Mouse (Mus musculus): ENCODE data around the gene Ablim1.

The Ablim1 gene

GRCm38 (mm10) chr19:57264296-57264947 lies 50.3 kb downstream of the Ablim1 start:
- no peak for DNase-seq (ENCODE audit: low spot score)

- DNase-seq (ENCODE audit: low spot score) = no peak
Measured at GRCm38 (mm10) chr19:57257801-57258200, 56.9 kb downstream of the Ablim1 start.

GRCm38 (mm10) chr19:57256666-57257065 lies 58.1 kb downstream of the Ablim1 start:
- DNase-seq (ENCODE audit: low spot score) = no peak

DNA sequence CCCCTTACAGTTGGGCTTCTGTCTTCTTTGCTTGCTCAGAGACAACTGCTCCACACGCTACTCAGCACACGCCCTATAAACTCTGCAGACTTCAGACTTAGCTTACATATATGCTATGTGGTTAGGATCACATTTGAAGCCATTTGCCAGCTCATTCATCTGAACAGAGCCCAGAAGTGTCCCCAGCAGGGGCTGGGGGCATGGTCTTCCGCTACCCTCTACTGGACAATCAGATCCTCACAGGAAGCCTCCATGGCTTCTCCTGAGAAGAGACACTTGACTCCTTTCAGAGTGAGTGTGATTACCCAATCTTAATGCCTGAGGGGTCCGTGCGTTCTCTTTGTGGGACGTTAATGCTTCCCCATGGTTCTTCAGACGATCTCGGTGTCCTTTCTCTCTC lies 59.6 kb downstream of the Ablim1 start:
- DNase-seq (ENCODE audit: low spot score) = no peak

GRCm38 (mm10) chr19:57252692-57253448 lies 61.8 kb downstream of the Ablim1 start:
- DNase-seq (ENCODE audit: low spot score) = no peak

- DNase-seq (ENCODE audit: low spot score) = no peak
Measured at GRCm38 (mm10) chr19:57248781-57249180, 65.9 kb downstream of the Ablim1 start.

DNA sequence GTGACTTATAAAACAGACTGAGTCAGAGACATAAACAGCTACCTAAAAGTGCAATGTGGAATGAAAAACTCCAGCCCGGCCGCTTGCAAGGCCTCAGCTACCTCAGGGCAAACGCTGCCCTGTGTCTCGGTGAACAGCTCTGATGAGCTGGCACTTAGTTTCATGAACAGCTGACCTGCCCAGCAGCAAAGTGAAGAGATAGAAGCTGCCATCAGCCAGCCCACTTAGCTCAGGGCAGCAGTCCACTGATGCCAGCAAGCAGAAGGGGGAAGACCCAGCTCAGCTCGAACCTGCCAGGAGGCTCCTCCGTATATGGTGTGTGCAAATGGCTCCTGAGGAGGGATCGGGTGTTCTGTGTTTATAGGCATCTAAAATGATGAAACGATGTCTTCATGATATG lies 67.5 kb downstream of the Ablim1 start:
- DNase-seq (ENCODE audit: low spot score) = no peak

DNA sequence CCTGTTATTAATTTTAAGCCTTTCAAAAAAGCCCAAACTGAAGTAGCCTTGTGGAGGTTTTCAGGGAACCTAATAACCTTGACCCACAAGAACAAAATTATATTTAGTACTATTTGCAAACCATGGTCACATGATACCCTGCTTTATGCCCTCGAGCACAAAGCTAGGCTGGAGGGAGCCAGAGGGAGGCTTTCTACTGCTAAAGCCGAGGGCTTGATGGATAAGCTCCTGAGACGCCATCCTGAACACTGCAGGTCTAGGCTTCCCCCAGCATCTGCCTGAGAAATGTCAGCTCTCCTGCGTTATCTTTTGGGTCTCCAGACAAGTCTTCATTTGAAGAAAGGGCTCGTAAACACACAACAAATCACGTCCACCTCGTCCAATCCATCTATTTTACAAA lies 70.4 kb downstream of the Ablim1 start:
- DNase-seq (ENCODE audit: low spot score) = no peak

- peak; percentile 76 for DNase-seq (ENCODE audit: low spot score)
Measured at GRCm38 (mm10) chr19:57243606-57244005, 71.1 kb downstream of the Ablim1 start.

- DNase-seq (ENCODE audit: low spot score) = peak; percentile 55
Measured at GRCm38 (mm10) chr19:57243191-57243590, 71.5 kb downstream of the Ablim1 start.

- no peak for DNase-seq (ENCODE audit: low spot score)
Measured at GRCm38 (mm10) chr19:57241363-57242192, 73.1 kb downstream of the Ablim1 start.

DNA sequence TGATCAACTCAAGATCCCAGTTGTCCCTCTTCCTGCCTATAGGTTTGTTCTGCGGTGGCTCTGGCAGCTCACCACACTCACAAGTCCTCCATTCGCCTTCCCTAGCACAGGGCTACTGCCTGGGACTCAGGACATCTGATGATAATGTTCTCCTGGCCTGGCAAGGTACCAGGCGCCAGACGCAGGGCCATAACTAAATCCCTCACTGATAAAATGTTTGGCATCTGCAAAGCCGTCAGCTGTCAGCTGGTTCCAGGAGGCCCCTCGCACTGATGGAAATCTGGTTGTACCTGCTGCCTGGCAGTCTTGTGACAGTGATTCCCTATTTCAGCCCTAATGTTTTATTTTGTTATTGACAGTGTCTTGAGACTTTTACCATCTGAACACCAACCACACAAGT lies 74.5 kb downstream of the Ablim1 start:
- no peak for DNase-seq (ENCODE audit: low spot score)

DNA sequence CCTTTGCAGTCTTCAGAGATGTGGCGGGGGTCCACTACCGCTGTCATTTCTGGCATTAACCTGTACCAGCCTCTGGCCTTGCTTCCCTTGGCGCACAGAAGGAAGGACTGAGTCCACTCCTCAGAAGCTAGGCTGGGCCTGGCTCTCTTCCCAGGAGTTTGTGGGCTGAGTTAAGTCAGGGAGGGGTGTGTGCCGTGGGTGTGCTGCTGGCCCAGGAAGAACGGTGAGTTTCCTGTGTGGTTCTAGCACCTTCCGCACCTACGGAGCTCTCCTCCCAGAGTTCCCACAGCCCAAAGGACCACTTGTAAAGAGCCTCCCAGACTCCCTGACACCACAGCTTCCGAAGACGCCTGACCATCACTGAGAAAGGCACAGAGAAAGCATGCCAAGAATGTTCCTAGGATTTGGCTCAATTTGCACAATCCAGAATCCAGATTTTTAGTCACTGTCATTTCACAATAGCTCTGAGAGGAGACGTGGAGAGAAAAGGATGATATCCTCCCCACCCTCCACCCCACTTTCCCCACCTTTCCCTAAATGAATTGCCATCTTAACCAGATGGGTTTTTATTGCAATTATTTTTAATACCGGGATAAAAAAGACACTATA lies 75.4 kb downstream of the Ablim1 start:
- peak; percentile 62 for DNase-seq (ENCODE audit: low spot score)

DNA sequence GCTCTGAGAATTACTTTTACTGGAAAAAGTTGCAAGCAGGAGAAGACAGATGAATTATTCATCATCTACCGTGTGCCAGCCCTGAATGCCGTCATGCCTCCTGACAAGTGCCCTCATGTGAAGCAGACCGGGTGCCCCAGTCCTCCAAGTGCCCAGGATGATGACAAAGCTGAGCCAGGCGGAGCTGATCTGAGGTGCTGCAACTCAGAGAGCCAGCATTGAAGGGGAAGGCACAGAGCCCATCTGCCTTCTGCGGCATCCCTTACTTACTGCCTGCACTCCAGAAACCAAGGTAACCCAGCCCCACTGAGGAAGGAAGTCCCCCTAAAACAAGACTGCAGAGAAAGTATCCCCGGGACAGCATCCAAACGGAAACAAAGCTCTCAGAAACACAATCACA lies 76.3 kb downstream of the Ablim1 start:
- no peak for DNase-seq (ENCODE audit: low spot score)

DNA sequence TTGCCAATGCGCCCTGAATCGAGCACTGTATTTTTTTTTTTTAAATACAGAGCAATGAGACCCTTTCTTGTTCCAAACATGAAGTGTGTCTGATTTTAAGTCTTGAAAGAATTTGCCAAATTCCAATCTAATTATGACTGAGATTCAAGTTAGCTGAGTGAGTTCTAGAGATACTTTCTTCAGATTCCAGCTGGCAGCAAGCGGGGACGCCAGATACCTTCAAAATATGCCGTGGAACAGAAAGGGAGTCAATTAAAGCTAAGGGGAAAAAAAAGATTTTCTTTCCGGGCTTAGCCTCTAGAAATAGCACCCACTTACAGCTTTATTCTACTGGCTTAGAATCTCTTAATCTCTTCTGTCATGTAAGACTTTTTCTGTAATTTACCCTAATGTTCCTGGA lies 77.2 kb downstream of the Ablim1 start:
- DNase-seq (ENCODE audit: low spot score) = no peak

DNA sequence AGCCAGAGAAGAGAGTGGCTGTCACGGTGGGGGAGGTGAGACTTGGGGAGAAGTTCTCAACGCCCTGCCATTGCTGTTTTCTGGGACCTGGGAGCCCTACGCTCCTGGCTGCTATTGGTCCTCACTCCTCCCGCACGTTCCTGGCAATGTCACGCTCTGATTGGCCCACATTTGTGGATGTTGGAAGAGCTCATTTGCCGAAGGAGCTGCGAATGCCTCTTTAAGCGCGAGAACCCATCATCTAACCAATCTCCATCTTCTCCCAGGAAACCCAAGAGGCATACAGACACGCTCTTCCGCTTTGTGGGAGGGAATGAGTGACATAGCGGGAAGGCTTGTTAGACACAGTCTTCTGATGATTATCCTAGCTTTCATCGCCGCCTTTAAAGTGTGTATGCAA lies 78.1 kb downstream of the Ablim1 start:
- DNase-seq (ENCODE audit: low spot score) = no peak

GRCm38 (mm10) chr19:57235931-57236330 lies 78.8 kb downstream of the Ablim1 start:
- no peak for DNase-seq (ENCODE audit: low spot score)

- no peak for DNase-seq (ENCODE audit: low spot score)
Measured at GRCm38 (mm10) chr19:57230996-57231395, 83.7 kb downstream of the Ablim1 start.

GRCm38 (mm10) chr19:57229161-57229560 lies 85.6 kb downstream of the Ablim1 start:
- no peak for DNase-seq (ENCODE audit: low spot score)

DNA sequence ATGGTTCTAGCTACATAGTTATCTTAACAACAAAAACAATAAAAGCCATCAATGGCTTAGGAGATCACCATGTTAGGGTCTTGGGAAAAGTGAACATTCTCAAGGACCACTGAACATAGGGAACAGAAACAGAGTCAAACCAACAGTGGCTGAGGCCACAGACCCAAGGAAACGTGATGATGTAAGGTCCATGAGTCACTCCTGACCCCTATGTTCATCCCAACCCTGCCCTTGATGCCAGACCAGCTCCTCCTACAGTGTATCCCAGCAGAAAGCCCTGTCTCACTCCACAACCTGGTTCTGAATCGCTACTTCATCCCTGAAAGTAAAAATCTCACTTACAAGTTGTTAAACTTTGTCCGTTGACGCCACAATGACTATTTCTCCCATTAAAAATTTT lies 86.1 kb downstream of the Ablim1 start:
- no peak for DNase-seq (ENCODE audit: low spot score)

- no peak for DNase-seq (ENCODE audit: low spot score)
Measured at GRCm38 (mm10) chr19:57224390-57224789, 90.3 kb downstream of the Ablim1 start.

- no peak for DNase-seq (ENCODE audit: low spot score)
Measured at GRCm38 (mm10) chr19:57223686-57224085, 91.0 kb downstream of the Ablim1 start.

Data from testis, postnatal 10 days (tissue).